Mouse (Mus musculus) G1E (cell line): ENCODE results near the gene Tex9.

Experiments used
- CTCF ChIP-seq: IDR thresholded peaks from 2 replicates; pipeline ENCODE4 v1.5.1; 2012; ENCODE audit warnings: low read depth, low read length, inconsistent platforms, mixed read lengths
- GATA1 ChIP-seq: IDR thresholded peaks from 2 replicates; pipeline ENCODE4 v1.6.1; 2012; ENCODE audit warnings: borderline replicate concordance, low read length, inconsistent platforms, mixed read lengths
- GATA2 ChIP-seq: IDR thresholded peaks from 2 replicates; pipeline ENCODE4 v1.6.1; 2012; ENCODE audit warnings: low read depth, low read length, inconsistent platforms, borderline replicate concordance
- POLR2AphosphoS5 ChIP-seq: IDR thresholded peaks from 2 replicates; pipeline ENCODE4 v1.6.1; 2012; ENCODE audit warnings: low read depth, low read length, inconsistent platforms; ENCODE audit not compliant: insufficient replicate concordance
- TAL1 ChIP-seq: conservative IDR thresholded peaks from 2 replicates; pipeline ENCODE4 v1.6.1; 2012; ENCODE audit warnings: low read depth, low read length, inconsistent platforms, mixed read lengths

DNA sequence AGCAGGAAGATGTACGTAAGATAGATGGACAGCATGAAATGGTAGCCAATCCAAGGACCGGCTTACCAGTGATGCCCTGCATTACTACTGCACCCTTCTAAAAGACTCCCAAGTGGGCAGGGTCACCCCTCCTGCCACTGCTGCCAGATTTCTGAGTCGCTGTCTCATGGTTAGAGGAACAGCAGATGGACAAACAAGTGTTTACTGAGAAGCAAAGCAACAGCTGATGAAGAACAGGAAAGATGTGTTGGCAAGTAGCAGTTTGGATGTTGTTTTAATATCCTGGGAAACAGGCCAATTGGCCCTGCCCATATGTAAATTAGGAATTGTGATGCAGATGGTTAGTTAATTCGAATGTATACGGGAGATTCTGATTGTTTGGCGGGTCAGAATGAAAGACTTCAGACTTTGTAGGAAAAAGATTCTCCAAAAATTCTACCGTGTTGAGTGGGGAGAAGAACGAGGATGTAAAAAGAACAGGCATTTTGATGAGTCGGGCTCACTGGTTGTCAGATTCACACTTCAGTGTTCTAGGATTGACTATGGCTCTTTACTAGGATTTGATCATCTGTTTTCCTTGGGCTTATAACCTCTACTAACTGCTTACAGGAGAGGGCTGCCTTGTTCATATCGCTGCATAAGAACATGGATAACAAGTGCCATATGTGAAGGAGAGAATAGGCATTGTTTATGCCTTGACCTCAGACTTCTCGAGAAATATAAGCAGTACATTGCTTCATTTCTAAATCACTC is 20.4 kb upstream of the Tex9 start:
- TF ChIP-seq CTCF = no peak
- TF ChIP-seq POLR2AphosphoS5 = no peak
- no peak for TF ChIP-seq GATA1
- TF ChIP-seq GATA2 = no peak
- no peak for TF ChIP-seq TAL1
